Mouse (Mus musculus) forelimb bud, embryonic 11.5 days (tissue): Measurements from ENCODE around the gene Frmd4b.
"Not testable (repeated sequence)": the region's sequence is repeated elsewhere in the genome, so short reads cannot be mapped to it uniquely, and the experiment has no call there.

Experiments
- DNase-seq: peaks from one replicate; pipeline ENCODE4 v3.0.0-alpha.2; 2012; ENCODE audit warnings: low read depth, low spot score

The Frmd4b gene

GRCm38 (mm10) chr6:97419771-97420446 lies 197.4 kb downstream of the Frmd4b start:
- peak; percentile 84 for DNase-seq

GRCm38 (mm10) chr6:97416972-97417554 lies 200.3 kb downstream of the Frmd4b start:
- DNase-seq: peak; percentile 78

GRCm38 (mm10) chr6:97415578-97415977 lies 201.8 kb downstream of the Frmd4b start:
- not testable (repeated sequence) for DNase-seq

- no peak for DNase-seq
Measured at GRCm38 (mm10) chr6:97413453-97413852, 203.9 kb downstream of the Frmd4b start.

- no peak for DNase-seq
Measured at GRCm38 (mm10) chr6:97412403-97412802, 204.9 kb downstream of the Frmd4b start.

GRCm38 (mm10) chr6:97411327-97411726 lies 206.0 kb downstream of the Frmd4b start:
- DNase-seq: no peak

GRCm38 (mm10) chr6:97409467-97410239 lies 207.7 kb downstream of the Frmd4b start:
- no peak for DNase-seq

GRCm38 (mm10) chr6:97407914-97408313 lies 209.4 kb downstream of the Frmd4b start:
- no peak for DNase-seq

- no peak for DNase-seq
Measured at GRCm38 (mm10) chr6:97407425-97407824, 209.9 kb downstream of the Frmd4b start.

GRCm38 (mm10) chr6:97405311-97405710 lies 212.0 kb downstream of the Frmd4b start:
- DNase-seq: no peak

- no peak for DNase-seq
Measured at GRCm38 (mm10) chr6:97402822-97403472, 214.4 kb downstream of the Frmd4b start.

GRCm38 (mm10) chr6:97400446-97400845 lies 216.9 kb downstream of the Frmd4b start:
- no peak for DNase-seq

- DNase-seq: no peak
Measured at GRCm38 (mm10) chr6:97397935-97398334, 219.4 kb downstream of the Frmd4b start.

GRCm38 (mm10) chr6:97396957-97397354 lies 220.4 kb downstream of the Frmd4b start:
- no peak for DNase-seq

GRCm38 (mm10) chr6:97396351-97396956 lies 220.9 kb downstream of the Frmd4b start:
- no peak for DNase-seq

- DNase-seq: no peak
Measured at GRCm38 (mm10) chr6:97395477-97396350, 221.6 kb downstream of the Frmd4b start.

- no peak for DNase-seq
Measured at GRCm38 (mm10) chr6:97394473-97395075, 222.8 kb downstream of the Frmd4b start.

- DNase-seq: no peak
Measured at GRCm38 (mm10) chr6:97392912-97393311, 224.4 kb downstream of the Frmd4b start.

- no peak for DNase-seq
Measured at GRCm38 (mm10) chr6:97387388-97387787, 230.0 kb downstream of the Frmd4b start.

GRCm38 (mm10) chr6:97384918-97385317 lies 232.4 kb downstream of the Frmd4b start:
- DNase-seq: no peak
